Mouse (Mus musculus) hindbrain, postnatal 0 days (tissue): Measurements from ENCODE around the gene Agap1. TPM values are rescaled to one million over a fixed set of nuclear protein-coding genes. Genes with fewer than 3 reads are reported as not detected.
A peak's percentile ranks its signal among the peaks of the same experiment; 100 is the strongest.

ENCODE experiments used
- ATAC-seq: fragments of 200-750 bp; cut with Nextera tagmentation; 2 replicates; pipeline ENCODE4 v1.8.0; 2017; ENCODE audit warnings: mild to moderate bottlenecking, moderate TSS enrichment, moderate library complexity
- DNase-seq: peaks from one replicate; pipeline ENCODE4 v3.0.0-alpha.2; 2015; ENCODE audit warnings: low spot score
- H3K27ac ChIP-seq: fragments of 300-500 bp; sonication (generic); 2 replicates; pipeline ENCODE4 v1.5.1; 2014; ENCODE audit warnings: mild to moderate bottlenecking
- H3K27me3 ChIP-seq: fragments of 300-500 bp; sonication (generic); 2 replicates; pipeline ENCODE4 v1.6.1; 2014; ENCODE audit warnings: low read length, mixed read lengths; ENCODE audit not compliant: insufficient read depth
- H3K36me3 ChIP-seq: fragments of 300-500 bp; sonication (generic); 2 replicates; pipeline ENCODE4 v1.6.1; 2014; ENCODE audit warnings: low read length, mixed read lengths; ENCODE audit not compliant: insufficient read depth
- H3K4me1 ChIP-seq: fragments of 300-500 bp; sonication (generic); 2 replicates; pipeline ENCODE4 v1.6.1; 2014; ENCODE audit warnings: antibody characterized with exemption, low read length, mixed read lengths; ENCODE audit not compliant: insufficient read depth
- H3K4me2 ChIP-seq: fragments of 300-500 bp; sonication (generic); 2 replicates; pipeline ENCODE4 v1.6.1; 2014; ENCODE audit warnings: low read depth, mild to moderate bottlenecking, low read length, moderate library complexity, mixed read lengths
- H3K4me3 ChIP-seq: fragments of 300-500 bp; sonication (generic); 2 replicates; pipeline ENCODE4 v1.5.1; 2014; ENCODE audit warnings: low read length
- H3K9ac ChIP-seq: fragments of 300-500 bp; sonication (generic); replicated peaks from 2 replicates; pipeline ENCODE4 v1.6.1; 2014; ENCODE audit warnings: mild to moderate bottlenecking, low read length, moderate library complexity, mixed read lengths
- H3K9me3 ChIP-seq: fragments of 300-500 bp; sonication (generic); 2 replicates; pipeline ENCODE4 v1.6.1; 2016; ENCODE audit warnings: low read length, mixed read lengths
- CTCF ChIP-seq: IDR thresholded peaks from 2 replicates; pipeline ENCODE4 v1.5.1; 2016; ENCODE audit warnings: antibody characterized with exemption, control low read depth, low read depth
- WGBS: fragments of 180-500 bp; shearing (Covaris S2); extraction: QIAGEN DNeasy Blood & Tissue Kit; methylation state at CpG from one replicate; pipeline ENCODE4 v1.1.7; 2014; 5-methylcytosine and 5-hydroxymethylcytosine counted together
- polyA plus RNA-seq: library from polyadenylated mRNA; unstranded; fragments of >200 nt; fragmentation: Nextera tagmentation; extraction: Ambion mirVana; gene quantifications from 2 replicates; pipeline ENCODE4 v1.2.1, GENCODE M21; 2015
- total RNA-seq: library from RNA; depleted of rRNA; stranded (reverse); fragments of >200 nt; gene quantifications from 2 replicates; pipeline ENCODE4 v1.2.3, GENCODE M21; 2014

Agap1 gene
- total and polyA plus RNA-seq, 2 experiments from 2014 or later: 40.0 to 122 TPM

GRCm38 (mm10) chr1:89750921-89751320 is 296.3 kb downstream of the Agap1 start:
- TF ChIP-seq CTCF: no peak
- WGBS: 9% methylated on average over 21 of the region's 21 CpGs

GRCm38 (mm10) chr1:89751344-89751743 is 296.7 kb downstream of the Agap1 start:
- no peak overlapping the region for H3K27ac ChIP-seq
- H3K4me3 ChIP-seq: no peak overlapping the region
- H3K27me3 ChIP-seq: no peaks in the 10 kb centered on the region
- no peaks in the 10 kb centered on the region for H3K36me3 ChIP-seq
- DNase-seq (no peak), ATAC-seq (no peak)
- H3K4me1 ChIP-seq: peaks cover 18% of the 10 kb centered on the region
- 44% methylated on average over 11 of the region's 11 CpGs for WGBS
- H3K9me3 ChIP-seq: no peaks in the 10 kb centered on the region
- no peak for TF ChIP-seq CTCF
- H3K4me2 ChIP-seq: peak overlapping the region; percentile 48
- no peak overlapping the region for H3K9ac ChIP-seq

More at GRCm38 (mm10) chr1:89750921-89751320, 296.3 kb downstream of the Agap1 start:
- no peak overlapping the region for H3K27ac ChIP-seq
- no peaks in the 10 kb centered on the region for H3K27me3 ChIP-seq
- H3K9ac ChIP-seq: 0 out of 2 replicates have a peak overlapping the region, but pooled peaks have one; percentile 24
- no peaks in the 10 kb centered on the region for H3K36me3 ChIP-seq
- no peak overlapping the region for H3K4me3 ChIP-seq
- peak; percentile 67 for DNase-seq
- ATAC-seq: peak; percentile 63
- H3K4me2 ChIP-seq: peak overlapping the region; percentile 48
- H3K4me1 ChIP-seq: peaks cover 16% of the 10 kb centered on the region
- H3K9me3 ChIP-seq: no peaks in the 10 kb centered on the region

- TF ChIP-seq CTCF: peak; percentile 55
- Histone ChIP-seq H3K27ac (no peak overlapping the region), H3K9me3 (no peaks in the 10 kb centered on the region), H3K36me3 (no peaks in the 10 kb centered on the region), H3K9ac (no peak overlapping the region), H3K27me3 (no peaks in the 10 kb centered on the region), H3K4me3 (no peak overlapping the region), H3K4me1 (peaks cover 18% of the 10 kb centered on the region), H3K4me2 (no peak overlapping the region)
- no peak for ATAC-seq
- DNase-seq: no peak
- 97% methylated on average over 3 of the region's 3 CpGs for WGBS
These were observed 298.1 kb downstream of the Agap1 start for GRCm38 (mm10) chr1:89752659-89753058.

GRCm38 (mm10) chr1:89755358-89755757 is 300.8 kb downstream of the Agap1 start:
- no peak overlapping the region for H3K27ac ChIP-seq
- TF ChIP-seq CTCF: no peak
- DNase-seq (no peak), ATAC-seq (no peak)
- H3K4me2 ChIP-seq: no peak overlapping the region
- H3K36me3 ChIP-seq: no peaks in the 10 kb centered on the region
- H3K9me3 ChIP-seq: no peaks in the 10 kb centered on the region
- H3K9ac ChIP-seq: no peak overlapping the region
- H3K4me1 ChIP-seq: peaks cover 11% of the 10 kb centered on the region
- no peaks in the 10 kb centered on the region for H3K27me3 ChIP-seq
- H3K4me3 ChIP-seq: no peak overlapping the region
- WGBS: 52% methylated on average over 12 of the region's 12 CpGs

DNA sequence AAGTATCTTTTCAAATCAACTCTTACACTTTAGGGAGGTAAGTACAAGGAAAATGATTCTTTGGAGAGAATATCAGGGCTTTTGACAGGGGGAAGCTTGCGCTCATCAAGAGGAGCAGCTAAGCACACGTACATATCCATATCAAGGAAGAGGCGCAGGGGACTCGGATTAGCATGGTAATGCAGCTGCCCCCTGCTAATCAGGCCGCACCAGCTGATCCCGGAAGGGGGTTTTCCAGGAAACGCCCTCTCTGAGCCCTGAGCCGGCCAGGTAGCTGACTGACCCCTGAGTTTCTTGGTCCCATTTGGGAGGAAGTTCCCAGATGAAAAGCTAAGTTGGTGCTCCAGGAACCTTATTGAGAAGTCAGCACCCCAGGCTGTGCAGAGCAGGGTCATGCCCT is 301.8 kb downstream of the Agap1 start:
- TF ChIP-seq CTCF: no peak
- no peak for ATAC-seq
- Histone ChIP-seq H3K9me3 (no peaks in the 10 kb centered on the region), H3K27ac (no peak overlapping the region), H3K4me3 (no peak overlapping the region), H3K4me2 (no peak overlapping the region), H3K9ac (no peak overlapping the region), H3K4me1 (peaks cover 5% of the 10 kb centered on the region; the same call in 1 of the 2 replicates), H3K36me3 (no peaks in the 10 kb centered on the region), H3K27me3 (no peaks in the 10 kb centered on the region)
- no peak for DNase-seq
- 43% methylated on average over 8 of the region's 8 CpGs for WGBS

- 52% methylated on average over 3 of the region's 3 CpGs for WGBS
- Histone ChIP-seq H3K27ac (no peak overlapping the region), H3K9ac (no peak overlapping the region), H3K4me1 (0 out of 2 replicates have a peak, but pooled peaks cover 5% of the 10 kb centered on the region), H3K4me2 (no peak overlapping the region), H3K27me3 (no peaks in the 10 kb centered on the region), H3K9me3 (no peaks in the 10 kb centered on the region), H3K36me3 (no peaks in the 10 kb centered on the region), H3K4me3 (no peak overlapping the region)
- no peak; the same call in 1 of the 2 replicates for ATAC-seq
- TF ChIP-seq CTCF: peak; percentile 61
- DNase-seq: no peak
These were observed 302.9 kb downstream of the Agap1 start for GRCm38 (mm10) chr1:89757545-89757944.

DNA sequence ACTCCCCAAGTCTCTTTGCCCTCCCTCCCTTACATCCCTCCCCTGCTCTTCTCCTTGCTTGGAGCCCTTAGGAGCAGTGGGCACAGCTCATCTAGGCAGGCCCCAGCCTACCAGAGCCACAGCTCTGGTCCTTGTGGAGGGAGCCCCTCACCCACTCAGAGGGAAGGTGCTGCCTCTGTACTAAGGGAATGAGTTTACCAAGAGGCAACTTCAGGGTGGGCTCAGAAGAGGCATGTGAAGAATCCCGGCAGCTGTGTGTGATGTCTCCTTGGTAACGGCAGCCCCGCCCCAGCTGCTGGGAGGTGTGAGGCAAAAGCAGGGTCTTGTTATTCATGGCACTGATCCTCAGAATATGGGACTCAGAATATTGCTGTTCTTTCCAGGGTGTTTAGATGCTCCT is 309.3 kb downstream of the Agap1 start:
- H3K27ac ChIP-seq: no peak overlapping the region
- ATAC-seq (no peak), DNase-seq (no peak)
- H3K27me3 ChIP-seq: no peaks in the 10 kb centered on the region
- H3K9me3 ChIP-seq: no peaks in the 10 kb centered on the region
- no peak for TF ChIP-seq CTCF
- H3K9ac ChIP-seq: no peak overlapping the region
- 0 out of 2 replicates have a peak, but pooled peaks cover 8% of the 10 kb centered on the region for H3K4me1 ChIP-seq
- no peak overlapping the region for H3K4me3 ChIP-seq
- H3K36me3 ChIP-seq: no peaks in the 10 kb centered on the region
- no peak overlapping the region for H3K4me2 ChIP-seq
- WGBS: 20% methylated on average over 3 of the region's 3 CpGs
